Mouse (Mus musculus) heart, postnatal 0 days (tissue): ENCODE measurements around the gene Mlxipl. TPM values are rescaled to one million over a fixed set of nuclear protein-coding genes. Genes with fewer than 3 reads are reported as not detected.

Source experiments
- ATAC-seq: fragments of 200-750 bp; cut with Nextera tagmentation; 2 replicates; pipeline ENCODE4 v1.8.0; 2017; ENCODE audit warnings: low read depth, moderate number of reproducible peaks, moderate library complexity; ENCODE audit not compliant: insufficient read depth
- DNase-seq: peaks from one replicate; pipeline ENCODE4 v3.0.0-alpha.2; 2016; ENCODE audit warnings: low spot score
- H3K27ac ChIP-seq: fragments of 300-500 bp; sonication (generic); 2 replicates; pipeline ENCODE4 v1.5.1; 2014; ENCODE audit warnings: low read depth, mild to moderate bottlenecking
- H3K27me3 ChIP-seq: fragments of 300-500 bp; sonication (generic); 2 replicates; pipeline ENCODE4 v1.6.1; 2014; ENCODE audit warnings: low read length, mixed read lengths; ENCODE audit not compliant: control insufficient read depth, insufficient read depth
- H3K36me3 ChIP-seq: fragments of 300-500 bp; sonication (generic); replicated peaks from 2 replicates; pipeline ENCODE4 v1.6.1; 2014; ENCODE audit warnings: low read length, mixed read lengths; ENCODE audit not compliant: control insufficient read depth, insufficient read depth
- H3K4me1 ChIP-seq: fragments of 300-500 bp; sonication (generic); 2 replicates; pipeline ENCODE4 v1.6.1; 2014; ENCODE audit warnings: antibody characterized with exemption; ENCODE audit not compliant: control insufficient read depth, insufficient read depth
- H3K4me2 ChIP-seq: fragments of 300-500 bp; sonication (generic); 2 replicates; pipeline ENCODE4 v1.6.1; 2014; ENCODE audit warnings: low read depth, mild to moderate bottlenecking, low read length, moderate library complexity
- H3K4me3 ChIP-seq: fragments of 300-500 bp; sonication (generic); 2 replicates; pipeline ENCODE4 v1.5.1; 2014; ENCODE audit warnings: low read depth, low read length
- H3K9ac ChIP-seq: fragments of 300-500 bp; sonication (generic); replicated peaks from 2 replicates; pipeline ENCODE4 v1.6.1; 2014; ENCODE audit warnings: low read depth, low read length, mixed read lengths
- H3K9me3 ChIP-seq: fragments of 300-500 bp; sonication (generic); replicated peaks from 2 replicates; pipeline ENCODE4 v1.6.1; 2016; ENCODE audit warnings: low read length; ENCODE audit not compliant: control insufficient read depth
- CTCF ChIP-seq: IDR thresholded peaks from 2 replicates; pipeline ENCODE4 v1.5.1; 2016; ENCODE audit warnings: antibody characterized with exemption, control low read depth, low read depth
- EP300 ChIP-seq: IDR thresholded peaks from 2 replicates; pipeline ENCODE4 v1.6.1; 2016; ENCODE audit warnings: antibody characterized with exemption, low read depth
- WGBS: fragments of 180-500 bp; shearing (Covaris S2); extraction: QIAGEN DNeasy Blood & Tissue Kit; methylation state at CpG from one replicate; pipeline ENCODE4 v1.1.7; 2014; 5-methylcytosine and 5-hydroxymethylcytosine counted together
- polyA plus RNA-seq: library from polyadenylated mRNA; unstranded; fragments of >200 nt; fragmentation: Nextera tagmentation; extraction: Ambion mirVana; gene quantifications from 2 replicates; pipeline ENCODE4 v1.2.1, GENCODE M21; 2015
- total RNA-seq: library from RNA; depleted of rRNA; stranded (reverse); fragments of >200 nt; gene quantifications from 2 replicates; pipeline ENCODE4 v1.2.3, GENCODE M21; 2014; ENCODE audit warnings: low replicate concordance; rRNA removed

The Mlxipl gene
- total RNA-seq: 1.2 and 16.0 TPM in 2 replicates
- polyA plus RNA-seq: 3.4 and 5.3 TPM in 2 replicates

DNA sequence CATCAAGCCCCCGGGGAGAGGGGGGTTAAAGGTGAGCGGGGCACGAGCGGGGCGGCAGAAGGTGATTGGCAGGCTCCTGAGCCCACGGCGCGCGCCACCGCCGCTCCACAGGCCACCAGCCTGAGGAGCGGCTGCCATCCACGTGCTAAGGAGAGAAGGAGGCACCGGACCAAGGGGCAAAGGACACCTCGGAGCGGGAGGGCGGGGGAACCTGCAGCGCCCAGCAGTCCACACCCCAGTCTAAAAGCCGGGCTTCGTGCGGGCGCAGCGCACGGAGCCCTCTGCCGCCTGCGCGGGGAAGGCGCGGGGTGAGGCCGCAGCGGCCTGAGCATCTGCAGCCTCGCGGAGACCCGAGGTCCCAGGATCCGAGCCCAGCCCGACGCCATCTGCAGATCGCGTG lies at the start of gene Mlxipl:
Gene Mlxipl (plus strand): TSS at position 238 of the 400 bp plus-strand sequence.
- Histone ChIP-seq H3K4me3 (0 out of 2 replicates have a peak within 1 kb of the TSS, but pooled peaks have one; percentile 9), H3K27ac (no peak within 1 kb of the TSS), H3K9me3 (no peaks in the 10 kb centered on the region), H3K36me3 (no peaks in the 10 kb centered on the region), H3K9ac (no peak within 1 kb of the TSS), H3K27me3 (peaks cover 52% of the 10 kb centered on the region), H3K4me1 (no peaks in the 10 kb centered on the region), H3K4me2 (no peak within 1 kb of the TSS)
- ATAC-seq: no peak
- DNase-seq: no peak
- TF ChIP-seq CTCF (no peak), EP300 (no peak)
- WGBS: 4% methylated on average over 31 of the region's 39 CpGs

GRCm38 (mm10) chr5:135040059-135040458 lies 49.6 kb upstream of the Mlxipl start:
- 0 out of 2 replicates have a peak, but pooled peaks cover 4% of the 10 kb centered on the region for H3K4me1 ChIP-seq
- H3K9me3 ChIP-seq: no peaks in the 10 kb centered on the region
- H3K27me3 ChIP-seq: no peaks in the 10 kb centered on the region
- peaks cover 5% of the 10 kb centered on the region for H3K36me3 ChIP-seq
- 23% methylated on average over 6 of the region's 6 CpGs for WGBS
- H3K27ac ChIP-seq: no peak overlapping the region
- no peak for DNase-seq
- H3K4me2 ChIP-seq: no peak overlapping the region
- ATAC-seq: no peak
- no peak overlapping the region for H3K9ac ChIP-seq
- H3K4me3 ChIP-seq: no peak overlapping the region
- TF ChIP-seq EP300 (no peak), CTCF (no peak)

- Histone ChIP-seq H3K4me1 (0 out of 2 replicates have a peak, but pooled peaks cover 4% of the 10 kb centered on the region), H3K9ac (0 out of 2 replicates have a peak overlapping the region, but pooled peaks have one; percentile 10), H3K9me3 (no peaks in the 10 kb centered on the region), H3K27me3 (no peaks in the 10 kb centered on the region), H3K36me3 (peaks cover 13% of the 10 kb centered on the region), H3K4me2 (no peak overlapping the region), H3K4me3 (no peak overlapping the region), H3K27ac (no peak overlapping the region)
- TF ChIP-seq EP300: no peak
- TF ChIP-seq CTCF: no peak
- ATAC-seq (no peak), DNase-seq (no peak)
- WGBS: 39% methylated on average over 11 of the region's 11 CpGs
These were observed 48.9 kb upstream of the Mlxipl start for GRCm38 (mm10) chr5:135040777-135041176.

- no peaks in the 10 kb centered on the region for H3K27me3 ChIP-seq
- H3K27ac ChIP-seq: no peak overlapping the region
- TF ChIP-seq EP300: no peak
- TF ChIP-seq CTCF: no peak
- ATAC-seq (no peak), DNase-seq (no peak)
- H3K9ac ChIP-seq: no peak overlapping the region
- H3K9me3 ChIP-seq: no peaks in the 10 kb centered on the region
- H3K4me2 ChIP-seq: no peak overlapping the region
- no peak overlapping the region for H3K4me3 ChIP-seq
- 0 out of 2 replicates have a peak, but pooled peaks cover 4% of the 10 kb centered on the region for H3K4me1 ChIP-seq
- H3K36me3 ChIP-seq: peaks cover 15% of the 10 kb centered on the region
- WGBS: 59% methylated on average over 20 of the region's 21 CpGs
These were observed 47.4 kb upstream of the Mlxipl start for GRCm38 (mm10) chr5:135042105-135042788.

DNA sequence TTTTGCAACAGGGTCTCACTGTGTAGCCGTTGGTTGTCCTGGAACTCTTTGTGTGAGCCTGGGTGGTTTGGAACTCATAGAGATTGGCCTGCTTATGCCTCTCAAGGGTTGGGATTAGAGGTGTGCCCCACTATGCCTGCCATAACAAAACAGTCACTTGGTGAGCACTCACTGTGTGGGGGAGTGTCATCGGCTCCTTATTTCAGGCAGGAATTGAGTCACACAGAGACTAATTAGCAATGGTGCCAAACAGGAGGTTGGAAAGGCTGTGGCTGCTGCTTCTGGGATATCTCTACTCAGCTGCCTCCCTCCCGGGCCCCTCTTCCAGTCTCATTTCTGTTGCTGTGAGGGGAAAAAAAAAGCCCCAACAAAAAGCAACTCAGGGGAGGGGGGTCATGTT lies 45.1 kb upstream of the Mlxipl start:
- WGBS: 87% methylated on average over 3 of the region's 3 CpGs
- Histone ChIP-seq H3K27ac (no peak overlapping the region), H3K9ac (no peak overlapping the region), H3K4me1 (0 out of 2 replicates have a peak, but pooled peaks cover 4% of the 10 kb centered on the region), H3K27me3 (no peaks in the 10 kb centered on the region), H3K36me3 (peaks cover 18% of the 10 kb centered on the region; the same call in 1 of the 2 replicates), H3K4me2 (no peak overlapping the region), H3K9me3 (no peaks in the 10 kb centered on the region), H3K4me3 (no peak overlapping the region)
- no peak for TF ChIP-seq EP300
- TF ChIP-seq CTCF: no peak
- no peak for DNase-seq
- ATAC-seq: no peak
